Mouse (Mus musculus): ENCODE results near the gene Pdzd8. TPM values are rescaled to one million over a fixed set of nuclear protein-coding genes. Genes with fewer than 3 reads are reported as not detected.

Pdzd8 gene
- total RNA-seq (2015) (62.5 and 69.7 TPM in 2 replicates), total RNA-seq (2017) (46.7 and 49.0 TPM in 2 replicates)

GRCm38 (mm10) chr19:59345658-59346283 is at the start of gene Pdzd8:
Pdzd8 (minus strand) TSS chr19:59345780.
- ATAC-seq (replicated peaks; ENCODE audit: poor library complexity) = peak; percentile 44

GRCm38 (mm10) chr19:59393777-59394441 is 48.3 kb upstream of the Pdzd8 start:
- no peak for ATAC-seq (replicated peaks; ENCODE audit: poor library complexity)

- ATAC-seq (replicated peaks; ENCODE audit: poor library complexity) = peak; percentile 83
Measured at GRCm38 (mm10) chr19:59388847-59389606, 43.4 kb upstream of the Pdzd8 start.

GRCm38 (mm10) chr19:59388399-59388798 is 42.8 kb upstream of the Pdzd8 start:
- ATAC-seq (replicated peaks; ENCODE audit: poor library complexity) = no peak

DNA sequence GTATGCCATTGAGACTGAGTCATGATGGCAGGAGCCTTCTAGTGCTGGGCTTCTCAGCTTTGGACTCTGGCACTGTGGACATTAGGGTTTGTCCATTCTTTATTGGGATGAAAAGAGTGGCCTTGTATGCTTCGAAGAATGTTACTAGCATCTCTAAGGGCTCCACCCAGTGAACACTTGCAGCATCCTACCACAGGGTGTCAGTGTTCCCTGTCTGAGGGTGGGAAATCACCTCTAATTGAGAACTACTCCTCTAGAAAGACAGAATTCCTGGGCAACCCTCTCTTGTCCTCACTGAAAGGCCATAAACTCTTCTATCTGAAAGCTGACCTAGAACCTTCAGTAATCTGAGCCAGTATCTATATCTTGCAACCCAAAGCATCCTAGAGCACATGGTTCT is 41.6 kb upstream of the Pdzd8 start:
- peak; percentile 46 for ATAC-seq (replicated peaks; ENCODE audit: poor library complexity)

DNA sequence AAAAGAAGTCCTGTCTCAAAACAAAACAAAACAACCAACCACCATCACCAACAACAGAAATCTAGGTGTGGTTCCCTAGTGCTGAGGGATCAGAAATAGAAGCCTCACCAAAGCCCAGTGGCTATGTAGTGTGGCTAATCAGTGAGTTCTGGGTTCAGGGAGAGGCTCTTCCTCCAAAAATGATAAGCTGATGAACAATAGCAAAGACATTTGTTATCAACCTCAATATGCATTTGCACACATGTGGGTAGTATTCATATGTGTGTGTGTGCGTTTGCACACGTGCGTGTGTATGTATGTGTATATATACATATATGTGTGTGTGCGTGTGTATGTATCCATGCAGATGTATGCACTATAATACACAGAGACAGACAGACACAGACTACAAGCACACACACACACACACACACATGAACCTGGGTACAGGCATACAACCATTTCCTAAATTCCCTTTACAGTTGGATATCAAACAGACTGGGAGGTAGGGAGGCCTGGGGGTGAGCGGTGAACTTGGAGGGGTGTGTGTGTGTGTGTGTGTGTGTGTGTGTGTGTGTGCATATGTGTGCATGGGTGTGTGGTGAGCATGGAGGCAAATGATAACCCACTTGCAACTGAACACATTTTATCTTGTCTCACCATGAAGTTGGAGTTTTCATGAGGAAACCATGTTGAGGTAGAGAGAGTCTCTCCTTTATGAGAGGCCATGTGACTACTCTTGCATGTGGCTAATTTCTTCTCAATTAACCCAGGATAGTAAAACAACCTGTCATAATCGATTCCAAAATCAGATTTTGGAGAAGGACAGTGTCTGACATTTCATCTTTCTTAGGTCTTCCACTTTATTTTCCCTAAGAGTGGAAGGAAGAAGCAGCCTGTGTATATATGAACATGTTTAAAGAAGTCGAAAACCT is 39.3 kb upstream of the Pdzd8 start:
- ATAC-seq (replicated peaks; ENCODE audit: poor library complexity) = no peak

GRCm38 (mm10) chr19:59382416-59382917 is 36.9 kb upstream of the Pdzd8 start:
- 0 out of 2 replicates have a peak, but pooled peaks have one; percentile 11 for ATAC-seq (replicated peaks; ENCODE audit: poor library complexity)

DNA sequence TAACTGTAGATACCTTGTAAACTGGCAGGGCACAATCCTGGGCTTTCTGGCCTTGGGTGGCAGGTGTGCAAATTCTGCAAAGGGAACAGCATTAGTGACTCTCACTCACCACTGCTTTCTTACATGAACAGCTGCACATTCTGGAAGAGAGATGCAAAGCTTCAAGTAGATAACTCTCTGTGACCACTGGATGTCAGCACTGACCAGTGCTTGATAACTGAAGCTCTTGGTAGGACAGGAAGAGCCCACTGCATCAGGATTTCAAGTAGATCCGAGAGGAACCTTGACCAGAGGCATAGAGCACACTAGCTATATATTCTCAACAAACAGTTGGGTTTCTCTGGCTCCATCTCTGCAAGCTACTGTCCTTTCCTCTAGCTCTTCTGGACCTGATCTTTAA is 34.4 kb upstream of the Pdzd8 start:
- no peak for ATAC-seq (replicated peaks; ENCODE audit: poor library complexity)

DNA sequence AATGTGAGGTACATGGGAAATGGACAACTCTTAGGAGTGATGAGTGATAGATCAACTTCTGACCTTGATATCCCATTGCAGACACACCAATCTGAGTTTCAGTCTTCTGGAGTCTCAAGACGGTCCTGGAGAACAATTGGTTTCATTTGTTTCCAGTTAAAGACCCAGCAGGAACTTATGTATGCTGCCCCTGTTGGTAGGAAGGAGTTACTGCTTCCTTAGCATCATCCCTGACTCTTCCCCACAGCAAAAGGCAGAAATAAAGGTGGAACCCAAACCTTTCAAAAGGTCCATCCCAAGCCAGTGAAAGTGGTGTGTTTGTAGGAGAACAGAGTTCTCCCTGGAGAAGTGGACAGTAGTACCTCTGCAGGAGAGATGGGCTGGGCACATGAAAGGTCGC is 30.9 kb upstream of the Pdzd8 start:
- peak; percentile 52 for ATAC-seq (replicated peaks; ENCODE audit: poor library complexity)

DNA sequence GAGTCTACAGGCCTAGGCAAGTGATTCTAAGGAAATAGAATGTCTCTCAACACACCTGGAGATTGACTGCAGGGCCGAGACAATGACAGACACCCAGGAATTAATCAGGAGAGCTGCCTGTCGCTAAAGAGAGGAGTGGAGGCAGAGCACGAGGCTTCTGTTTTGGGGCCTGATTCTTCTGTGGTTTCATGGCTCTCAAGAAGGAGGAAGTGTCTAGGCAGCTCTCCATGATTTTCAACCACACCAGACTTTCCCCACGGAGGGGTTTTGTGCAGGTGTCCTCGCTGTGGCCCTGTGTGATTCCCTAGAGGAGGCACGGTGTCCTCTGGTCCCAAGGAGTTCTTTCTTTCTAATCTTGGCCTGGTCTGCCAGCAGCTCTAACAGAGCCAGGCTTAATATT is 29.4 kb upstream of the Pdzd8 start:
- peak; percentile 66 for ATAC-seq (replicated peaks; ENCODE audit: poor library complexity)

DNA sequence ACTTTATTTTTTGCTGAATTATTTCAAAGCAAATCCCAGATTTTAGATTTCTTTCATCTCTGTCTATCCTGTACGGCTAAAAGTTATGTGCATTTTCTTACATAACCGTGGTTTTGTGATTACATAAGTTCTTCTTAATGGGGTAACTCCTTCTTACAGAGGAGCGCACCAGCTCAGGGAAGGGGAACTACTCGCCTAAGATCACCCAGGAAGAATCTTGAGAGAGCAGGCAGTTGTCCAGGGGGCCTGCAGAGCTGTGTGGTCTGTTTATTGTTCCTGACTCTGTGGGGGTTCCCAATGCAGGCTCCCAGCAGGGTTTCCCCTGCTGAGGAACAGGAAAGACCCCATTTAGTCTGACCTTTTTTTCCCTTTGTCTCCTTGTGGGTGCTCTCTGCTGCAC is 27.3 kb upstream of the Pdzd8 start:
- ATAC-seq (replicated peaks; ENCODE audit: poor library complexity) = peak; percentile 85

GRCm38 (mm10) chr19:59371016-59371415 is 25.4 kb upstream of the Pdzd8 start:
- no peak for ATAC-seq (replicated peaks; ENCODE audit: poor library complexity)

DNA sequence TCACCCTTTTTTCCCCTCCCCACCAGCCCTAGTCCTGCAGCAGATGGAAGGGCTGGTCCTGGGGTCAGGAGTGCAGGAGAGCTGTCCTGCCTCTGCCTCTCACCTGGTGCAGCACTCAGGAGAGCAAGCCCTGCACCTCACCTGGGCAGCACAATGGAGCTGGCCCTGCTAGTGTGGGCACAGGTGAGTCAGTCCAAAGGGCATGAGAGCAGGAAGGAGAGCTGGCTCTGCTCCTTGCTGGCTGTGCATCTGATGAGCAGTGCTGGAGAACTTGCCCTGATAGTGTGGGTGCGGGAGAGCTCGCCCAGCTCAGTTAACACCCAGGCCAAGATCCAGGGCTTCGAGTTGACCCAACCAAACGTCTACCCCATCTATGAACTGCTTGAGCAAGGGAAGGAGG is 22.3 kb upstream of the Pdzd8 start:
- no peak for ATAC-seq (replicated peaks; ENCODE audit: poor library complexity)

DNA sequence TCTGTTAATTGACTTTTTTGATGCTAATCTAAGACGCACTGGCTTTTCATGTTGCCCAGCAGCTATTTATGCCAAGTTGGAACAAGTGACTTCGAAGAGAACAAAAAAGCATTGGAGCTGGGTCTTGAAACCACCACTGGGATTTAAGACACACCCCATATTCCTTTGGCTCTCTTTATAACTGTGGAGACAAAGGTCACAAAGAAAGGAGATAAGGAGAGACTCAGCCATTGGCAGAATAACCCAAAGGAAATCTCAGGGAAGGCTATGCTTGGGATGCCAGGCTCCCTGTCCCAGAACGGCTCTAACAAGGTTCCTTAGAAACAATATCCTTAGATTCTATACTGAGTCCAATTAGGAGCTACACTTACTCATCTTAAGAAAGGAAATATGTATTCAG is 21.1 kb upstream of the Pdzd8 start:
- ATAC-seq (replicated peaks; ENCODE audit: poor library complexity) = no peak

- ATAC-seq (replicated peaks; ENCODE audit: poor library complexity) = no peak
Measured at GRCm38 (mm10) chr19:59363666-59364065, 18.1 kb upstream of the Pdzd8 start.

- no peak for ATAC-seq (replicated peaks; ENCODE audit: poor library complexity)
Measured at GRCm38 (mm10) chr19:59362646-59363045, 17.1 kb upstream of the Pdzd8 start.

GRCm38 (mm10) chr19:59360486-59360896 is 14.9 kb upstream of the Pdzd8 start:
- ATAC-seq (replicated peaks; ENCODE audit: poor library complexity) = peak; percentile 88

DNA sequence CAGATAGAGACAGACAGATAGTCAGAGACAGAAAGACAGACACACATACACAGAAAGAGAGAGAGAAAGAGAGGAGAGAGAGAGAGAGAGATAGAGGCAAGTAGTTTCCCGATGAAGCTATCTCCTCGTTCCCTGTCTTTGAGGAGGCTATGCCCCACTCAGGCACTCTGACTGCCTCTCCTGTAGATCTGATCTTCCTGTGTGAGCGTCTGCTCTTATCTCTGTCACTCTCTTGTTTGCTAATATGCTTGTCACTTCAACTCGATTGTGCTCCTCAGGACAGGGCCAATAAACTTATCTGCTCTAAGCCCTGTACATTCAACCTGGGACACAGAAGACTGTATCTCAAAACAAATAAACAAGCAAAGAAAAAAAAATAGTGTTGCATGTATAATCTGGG is 13.6 kb upstream of the Pdzd8 start:
- ATAC-seq (replicated peaks; ENCODE audit: poor library complexity) = peak; percentile 30; the same call in 1 of the 2 replicates

DNA sequence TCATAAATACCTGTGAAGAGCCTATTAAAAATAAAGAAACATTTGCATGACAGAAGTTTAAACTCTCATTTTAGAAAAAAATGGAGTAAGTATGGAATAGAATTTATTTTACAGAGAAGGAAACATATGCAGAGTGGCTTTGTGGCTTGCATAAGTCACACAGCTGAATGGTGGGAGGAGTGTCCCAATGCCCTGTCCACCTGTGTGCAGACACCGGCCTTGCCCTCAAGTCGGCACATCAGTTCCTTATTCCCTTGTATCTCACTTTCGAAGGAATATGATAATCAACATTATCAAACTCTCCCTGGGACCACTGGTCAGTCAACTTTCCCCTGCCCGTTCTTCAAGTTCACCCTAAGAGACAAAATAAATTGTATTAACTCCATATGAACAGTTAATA is 12.3 kb upstream of the Pdzd8 start:
- no peak for ATAC-seq (replicated peaks; ENCODE audit: poor library complexity)

- ATAC-seq (replicated peaks; ENCODE audit: poor library complexity) = peak; percentile 32; the same call in 1 of the 2 replicates
Measured at GRCm38 (mm10) chr19:59356843-59357595, 11.4 kb upstream of the Pdzd8 start.
